Mouse (Mus musculus): ENCODE data around the gene Polm.

Polm gene

GRCm38 (mm10) chr11:5837251-5838246, at the start of gene Polm:
TSS of gene Polm (minus strand) at chr11:5838016.
- POLR2A ChIA-PET, result interaction anchor here in 3 of 4 experiments (0.6 to 6.6 kb wide), 51 partner anchors 8 to 317 kb away, joined by 3 to 33 read pairs (median 4); partner anchors contain the start of genes Pgam2 (in 2 of the 3), Pold2 (in 2 of the 3), Ccdc117 (in 1 of the 3) and Dbnl (in 1 of the 3)
- CTCF ChIA-PET, result interaction anchor here in 2 of 4 experiments (0.6 to 3.0 kb wide), 6 partner anchors 9 to 115 kb away, joined by 3 to 15 read pairs (median 4); partner anchors contain the start of gene Myl7 (in 1 of the 2)

DNA sequence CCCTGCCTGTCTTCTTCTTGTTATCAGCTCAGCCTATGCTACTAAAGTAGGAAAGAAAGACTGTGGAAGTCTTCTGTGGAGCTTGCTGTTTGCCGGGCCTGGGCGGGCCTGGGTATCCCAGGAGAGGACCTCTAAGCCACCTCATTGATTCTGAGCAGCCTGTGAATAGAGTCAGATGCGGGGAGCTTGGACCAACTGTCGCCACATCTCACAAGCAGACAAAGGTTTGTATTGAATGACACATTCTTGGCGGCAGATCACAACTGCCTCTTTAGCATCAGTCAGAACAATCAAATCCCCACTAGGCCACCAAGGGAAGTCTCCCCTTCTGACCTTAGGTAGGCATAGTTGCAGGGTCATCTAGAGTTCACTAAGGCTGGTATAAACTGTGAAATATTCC, 49.4 kb upstream of the Polm start:
- ChIA-PET POLR2A (interaction anchor here (0.5 to 2.2 kb wide), 16 partner anchors 8 to 125 kb away, joined by 3 to 12 read pairs (median 4); partner anchors contain the start of genes Urgcp (in 2 of the 4), Myl7 (in 1 of the 4), Pgam2 (in 1 of the 4) and Polm (in 1 of the 4)), CTCF (interaction anchor here (0.6 to 3.8 kb wide), 48 partner anchors 9 to 904 kb away, joined by 3 to 51 read pairs (median 7); partner anchors contain the start of genes Myl7 (in 2 of the 4), Pold2 (in 2 of the 4), Ykt6 (in 2 of the 4) and Aebp1 (in 1 of the 4))

GRCm38 (mm10) chr11:5886187-5886586, 48.4 kb upstream of the Polm start:
- ChIA-PET POLR2A (interaction anchor here (0.6 to 2.2 kb wide), 39 partner anchors 8 to 771 kb away, joined by 3 to 12 read pairs (median 4); partner anchors contain the start of genes Urgcp (in 3 of the 4), Dbnl (in 1 of the 4), Ddx56 (in 1 of the 4) and Mrps24 (in 1 of the 4)), CTCF (interaction anchor here (0.5 to 3.8 kb wide), 158 partner anchors 8 to 1292 kb away, joined by 3 to 51 read pairs (median 4); partner anchors contain the start of genes Dbnl (in 3 of the 4), Myl7 (in 3 of the 4), Pold2 (in 3 of the 4) and Aebp1 (in 2 of the 4))

DNA sequence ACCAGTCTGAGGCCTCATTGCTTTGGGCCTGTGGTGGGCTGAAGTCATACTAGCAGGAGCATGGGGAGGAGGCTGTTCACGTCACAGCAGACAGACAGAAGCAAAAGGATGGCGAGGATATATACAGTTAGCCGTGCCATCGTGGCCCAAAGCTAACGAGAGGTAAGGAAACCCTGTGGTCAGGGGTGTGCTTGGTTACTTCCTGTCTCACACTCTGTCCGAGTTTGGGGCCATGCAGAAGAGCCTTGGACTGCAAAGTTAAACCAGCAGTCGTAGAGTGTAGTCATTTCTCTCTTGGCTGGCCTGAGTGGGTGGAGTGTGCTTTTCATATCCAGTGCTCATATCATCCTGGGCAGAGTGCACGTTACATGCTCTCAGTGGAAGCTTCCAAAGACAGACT, 44.7 kb upstream of the Polm start:
- ChIA-PET CTCF (interaction anchor here in 1 of 4 experiments (0.6 to 1.2 kb wide), 3 partner anchors 73 to 764 kb away, joined by 3 to 5 read pairs (median 4); partner anchors contain the start of gene Ykt6), POLR2A (interaction anchor here in 2 of 4 experiments (0.9 to 1.6 kb wide), 6 partner anchors 12 to 95 kb away, joined by 3 to 4 read pairs (median 3); partner anchors contain the start of gene Dbnl (in 1 of the 2))

DNA sequence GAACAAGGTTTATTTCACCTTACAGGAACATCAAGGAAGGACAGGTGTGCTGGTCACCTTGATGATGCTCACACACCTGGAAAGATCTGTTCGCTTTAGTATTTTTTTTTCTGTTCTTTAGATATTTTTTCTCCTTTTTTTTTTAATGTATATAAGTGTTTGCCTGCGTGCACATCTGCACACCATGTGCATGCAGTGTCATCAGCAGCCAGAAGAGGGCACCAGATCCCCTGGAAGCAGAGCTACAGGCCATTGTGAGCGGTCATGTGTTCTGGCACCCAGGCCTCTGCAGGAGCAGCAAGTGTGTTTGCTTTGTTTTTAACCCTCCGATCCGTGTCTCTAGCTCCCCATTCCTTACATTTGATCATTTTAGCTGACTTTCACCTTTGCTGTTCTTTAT, 42.1 kb upstream of the Polm start:
- POLR2A ChIA-PET, result interaction anchor here in 3 of 4 experiments (0.5 to 4.9 kb wide), 36 partner anchors 12 to 565 kb away, joined by 3 to 22 read pairs (median 3); partner anchors contain the start of genes Dbnl (in 2 of the 3), Gck (in 2 of the 3), Myl7 (in 1 of the 3) and Polm (in 1 of the 3)
- CTCF ChIA-PET, result interaction anchor here (0.6 to 2.5 kb wide), 44 partner anchors 11 to 500 kb away, joined by 3 to 15 read pairs (median 4); partner anchors contain the start of genes Ykt6 (in 3 of the 4), Dbnl (in 2 of the 4), Myl7 (in 1 of the 4) and Polm (in 1 of the 4)

GRCm38 (mm10) chr11:5878661-5879060, 40.8 kb upstream of the Polm start:
- ChIA-PET POLR2A (interaction anchor here in 3 of 4 experiments (0.6 to 4.9 kb wide), 31 partner anchors 8 to 566 kb away, joined by 3 to 22 read pairs (median 4); partner anchors contain the start of genes Dbnl (in 3 of the 3), Polm (in 2 of the 3), Urgcp (in 2 of the 3) and Aebp1 (in 1 of the 3)), CTCF (interaction anchor here (0.6 to 3.1 kb wide), 11 partner anchors 8 to 381 kb away, joined by 3 to 17 read pairs (median 8); partner anchors contain the start of genes Dbnl (in 1 of the 4) and Myl7 (in 1 of the 4))

GRCm38 (mm10) chr11:5877921-5878526, 40.2 kb upstream of the Polm start, which contains the start of gene Pold2:
TSS of gene Pold2 (minus strand) at chr11:5878292.
- POLR2A ChIA-PET, result interaction anchor here (0.6 to 4.9 kb wide), 38 partner anchors 8 to 495 kb away, joined by 3 to 22 read pairs (median 4); partner anchors contain the start of genes Dbnl (in 2 of the 4), Polm (in 2 of the 4), Aebp1 (in 1 of the 4) and Mrps24 (in 1 of the 4)
- CTCF ChIA-PET, result interaction anchor here (0.6 to 3.1 kb wide), 14 partner anchors 8 to 382 kb away, joined by 3 to 19 read pairs (median 4); partner anchors contain the start of genes Aebp1 (in 1 of the 4), Dbnl (in 1 of the 4) and Myl7 (in 1 of the 4)

DNA sequence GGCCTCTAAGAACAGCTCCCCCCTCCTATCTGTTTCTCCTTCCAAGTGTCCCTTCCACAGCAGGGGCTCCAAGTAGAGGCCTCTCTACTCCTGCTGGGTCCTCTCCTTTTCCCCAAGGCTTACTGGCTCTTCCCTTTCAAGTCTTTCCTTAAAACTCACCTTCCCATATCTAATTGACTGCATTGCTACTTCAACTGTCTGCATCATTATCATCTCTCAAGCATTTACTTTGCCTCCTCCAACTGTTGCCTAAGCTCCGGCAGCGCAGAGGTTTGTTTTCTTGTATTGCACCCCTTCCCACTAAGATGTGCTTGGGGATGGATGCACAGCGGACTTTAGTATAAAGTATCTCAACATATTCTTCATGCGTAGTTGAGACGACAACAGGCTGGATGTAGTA, 39.6 kb upstream of the Polm start:
- POLR2A ChIA-PET, result interaction anchor here (0.6 to 4.9 kb wide), 34 partner anchors 9 to 496 kb away, joined by 3 to 22 read pairs (median 4); partner anchors contain the start of genes Dbnl (in 2 of the 4), Polm (in 2 of the 4), Urgcp (in 2 of the 4) and Mrps24 (in 1 of the 4)
- CTCF ChIA-PET, result interaction anchor here (0.6 to 3.1 kb wide), 11 partner anchors 9 to 321 kb away, joined by 3 to 19 read pairs (median 3); partner anchors contain the start of genes Aebp1 (in 1 of the 4) and Ykt6 (in 1 of the 4)

GRCm38 (mm10) chr11:5873192-5873591, 35.4 kb upstream of the Polm start:
- CTCF ChIA-PET, result interaction anchor here in 1 of 4 experiments (1.4 kb wide), 1 partner anchor 13 kb away, joined by 7 read pairs; no protein-coding TSS in a partner anchor

DNA sequence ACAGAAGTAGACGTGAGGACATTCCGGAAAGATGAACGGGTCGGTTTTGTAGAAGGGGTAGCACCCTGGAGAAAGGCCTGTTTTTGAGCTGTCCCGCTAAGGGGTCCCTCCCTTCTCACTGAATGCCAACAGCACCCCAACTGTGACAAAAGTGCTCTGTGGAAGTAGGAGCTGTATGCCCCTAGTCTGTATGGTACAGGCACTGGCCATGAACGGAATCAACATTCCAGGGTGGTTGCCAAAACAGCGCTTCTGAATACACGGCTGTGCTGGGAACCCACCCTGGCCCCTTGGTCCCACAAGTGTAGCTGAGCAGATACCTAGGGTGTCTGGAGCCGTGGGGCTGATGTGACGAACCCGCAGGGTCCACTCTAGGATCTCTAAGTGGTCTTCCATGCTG, 34.9 kb upstream of the Polm start:
- CTCF ChIA-PET, result interaction anchor here in 1 of 4 experiments (1.4 kb wide), 1 partner anchor 14 kb away, joined by 7 read pairs; no protein-coding TSS in a partner anchor
- POLR2A ChIA-PET, result interaction anchor here in 2 of 4 experiments (0.7 to 1.3 kb wide), 4 partner anchors 12 to 74 kb away, joined by 3 read pairs; no protein-coding TSS in a partner anchor

More at GRCm38 (mm10) chr11:5873192-5873591, 35.4 kb upstream of the Polm start:
- POLR2A ChIA-PET, result interaction anchor here in 2 of 4 experiments (0.7 to 1.3 kb wide), 3 partner anchors 12 to 71 kb away, joined by 3 read pairs; no protein-coding TSS in a partner anchor

DNA sequence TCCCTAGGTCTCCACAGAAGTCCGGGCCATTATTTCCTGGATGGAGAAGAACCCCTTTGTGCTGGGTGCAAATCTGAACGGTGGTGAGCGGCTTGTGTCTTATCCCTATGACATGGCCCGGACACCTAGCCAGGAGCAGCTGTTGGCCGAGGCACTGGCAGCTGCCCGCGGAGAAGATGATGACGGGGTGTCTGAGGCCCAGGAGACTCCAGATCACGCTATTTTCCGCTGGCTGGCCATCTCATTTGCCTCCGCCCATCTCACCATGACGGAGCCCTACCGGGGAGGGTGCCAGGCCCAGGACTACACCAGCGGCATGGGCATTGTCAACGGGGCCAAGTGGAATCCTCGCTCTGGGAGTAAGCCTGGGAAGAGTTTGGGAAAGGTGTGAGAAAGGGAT, 32.3 kb upstream of the Polm start:
- POLR2A ChIA-PET, result interaction anchor here in 2 of 4 experiments (1.1 to 3.0 kb wide), 4 partner anchors 8 to 68 kb away, joined by 3 to 21 read pairs (median 7); partner anchors contain the start of gene Pold2 (in 1 of the 2)
- CTCF ChIA-PET, result interaction anchor here in 1 of 4 experiments (1.2 kb wide), 1 partner anchor 16 kb away, joined by 3 read pairs; no protein-coding TSS in a partner anchor

- POLR2A ChIA-PET, result interaction anchor here in 3 of 4 experiments (0.5 to 3.0 kb wide), 12 partner anchors 8 to 1164 kb away, joined by 3 to 21 read pairs (median 4); partner anchors contain the start of genes Pold2 (in 1 of the 3) and Xbp1 (in 1 of the 3)
- CTCF ChIA-PET, result interaction anchor here in 2 of 4 experiments (0.9 to 1.7 kb wide), 2 partner anchors 16 to 17 kb away, joined by 3 to 5 read pairs; no protein-coding TSS in a partner anchor
These were observed 31.5 kb upstream of the Polm start for GRCm38 (mm10) chr11:5869331-5869730.

DNA sequence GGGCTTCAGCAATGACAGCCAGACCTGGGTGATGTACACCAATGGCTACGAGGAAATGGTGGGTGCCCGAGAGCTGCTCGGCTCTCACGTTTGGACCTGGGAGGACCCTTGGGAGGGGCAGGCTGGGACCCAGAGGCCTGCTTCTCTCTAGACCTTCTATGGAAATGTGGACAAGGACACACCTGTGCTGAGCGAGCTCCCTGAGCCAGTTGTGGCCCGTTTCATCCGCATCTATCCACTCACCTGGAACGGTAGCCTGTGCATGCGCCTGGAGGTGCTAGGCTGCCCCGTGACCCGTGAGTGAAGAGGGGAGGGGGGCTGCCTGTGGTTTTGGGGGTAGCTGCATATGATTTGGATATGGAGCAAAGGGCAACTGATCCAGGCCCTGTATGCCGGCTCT, 30.5 kb upstream of the Polm start:
- ChIA-PET CTCF (interaction anchor here in 3 of 4 experiments (0.6 to 1.7 kb wide), 5 partner anchors 9 to 18 kb away, joined by 3 to 5 read pairs (median 4); no protein-coding TSS in a partner anchor), POLR2A (interaction anchor here (0.9 to 3.0 kb wide), 15 partner anchors 8 to 348 kb away, joined by 3 to 21 read pairs (median 4); partner anchors contain the start of genes Pold2 (in 1 of the 4) and Xbp1 (in 1 of the 4))

- ChIA-PET POLR2A (interaction anchor here in 3 of 4 experiments (0.6 to 3.0 kb wide), 9 partner anchors 10 to 201 kb away, joined by 3 to 15 read pairs (median 4); partner anchors contain the start of genes Pold2 (in 1 of the 3) and Ykt6 (in 1 of the 3)), CTCF (interaction anchor here in 1 of 4 experiments (0.6 kb wide), 1 partner anchor 1682 kb away, joined by 3 read pairs; no protein-coding TSS in a partner anchor)
These were observed 29.4 kb upstream of the Polm start for GRCm38 (mm10) chr11:5867196-5867595.

DNA sequence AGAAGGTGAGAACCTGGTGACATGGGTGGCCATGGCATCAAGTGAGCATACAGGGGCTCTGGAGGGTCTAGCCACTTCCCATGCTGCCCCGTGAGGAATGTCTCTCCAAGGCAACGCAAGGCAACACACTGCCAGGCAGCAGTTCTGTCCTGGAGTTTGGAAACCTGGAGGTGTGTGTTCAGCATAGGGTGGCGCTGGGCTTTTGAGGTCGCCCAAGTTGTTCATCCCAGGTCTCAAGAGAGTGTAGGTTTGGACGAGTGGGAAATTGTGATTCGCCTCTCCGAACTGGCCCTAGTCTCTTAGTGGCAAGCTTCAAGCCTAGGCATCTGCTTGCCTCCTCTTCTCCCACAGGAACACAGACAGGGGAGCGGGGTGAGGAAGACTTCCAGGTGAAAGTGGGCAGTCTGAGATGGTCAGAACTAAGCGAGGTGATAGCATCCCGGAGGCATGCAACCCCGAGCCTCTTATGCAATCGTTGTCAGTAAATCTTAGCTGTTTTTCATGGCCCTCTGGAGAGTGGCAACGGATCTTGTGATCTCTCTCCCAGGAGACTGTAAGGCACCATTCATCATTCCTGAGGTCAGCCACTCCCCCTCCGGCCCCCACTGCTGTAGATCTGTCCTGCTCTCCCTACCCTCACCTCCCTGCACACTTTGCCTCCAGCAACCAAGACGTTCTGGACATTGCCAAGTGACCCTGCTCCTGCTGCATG, 24.7 kb upstream of the Polm start:
- CTCF ChIA-PET, result interaction anchor here in 1 of 4 experiments (1.0 to 2.0 kb wide), 2 partner anchors 24 kb away, joined by 3 to 8 read pairs; no protein-coding TSS in a partner anchor
- POLR2A ChIA-PET, result interaction anchor here in 3 of 4 experiments (0.6 to 2.0 kb wide), 7 partner anchors 13 to 127 kb away, joined by 3 to 6 read pairs (median 4); no protein-coding TSS in a partner anchor
